Mouse (Mus musculus): ENCODE measurements around the gene Minos1. TPM values are rescaled to one million over a fixed set of nuclear protein-coding genes. Genes with fewer than 3 reads are reported as not detected.

The Minos1 gene
- polyA plus RNA-seq (2015; fragmentation: Nextera tagmentation; extraction: Ambion mirVana), result 470 and 478 TPM in 2 replicates

- peak; percentile 97 for ATAC-seq (ENCODE audit: low FRiP score, low TSS enrichment)
- Histone ChIP-seq H3K9ac (replicated peaks; ENCODE audit: low read length) (peak within 1 kb of the TSS; percentile 91), H3K36me3 (ENCODE audit: insufficient read depth, low read length) (no peaks in the 10 kb centered on the region), H3K27ac (ENCODE audit: low read length) (peak within 1 kb of the TSS; percentile 95), H3K9me3 (ENCODE audit: low read length) (no peaks in the 10 kb centered on the region), H3K4me1 (ENCODE audit: insufficient read depth, low read length) (peaks cover 19% of the 10 kb centered on the region), H3K27me3 (ENCODE audit: insufficient read depth, low read length) (no peaks in the 10 kb centered on the region), H3K4me2 (replicated peaks; ENCODE audit: low read depth, low read length) (peak within 1 kb of the TSS; percentile 78), H3K4me3 (ENCODE audit: low read length) (peak within 1 kb of the TSS; percentile 92)
- WGBS, result under 1% methylated on average over 61 of the region's 63 CpGs
Observed at GRCm38 (mm10) chr4:139130701-139131549, at the start of gene Minos1. Gene Minos1, minus strand, starts transcription at chr4:139131113.

GRCm38 (mm10) chr4:139179731-139180625 is 49.1 kb upstream of the Minos1 start:
- no peaks in the 10 kb centered on the region for H3K36me3 ChIP-seq (ENCODE audit: insufficient read depth, low read length)
- H3K27ac ChIP-seq (ENCODE audit: low read length), result no peak overlapping the region
- H3K27me3 ChIP-seq (ENCODE audit: insufficient read depth, low read length), result no peaks in the 10 kb centered on the region
- no peak overlapping the region for H3K4me3 ChIP-seq (ENCODE audit: low read length)
- 53% methylated on average over 17 of the region's 17 CpGs for WGBS
- H3K9me3 ChIP-seq (ENCODE audit: low read length), result 0 out of 2 replicates have a peak, but pooled peaks cover 5% of the 10 kb centered on the region
- no peak overlapping the region for H3K4me2 ChIP-seq (replicated peaks; ENCODE audit: low read depth, low read length)
- peak; percentile 32; the same call in 1 of the 2 replicates for ATAC-seq (ENCODE audit: low FRiP score, low TSS enrichment)
- H3K4me1 ChIP-seq (ENCODE audit: insufficient read depth, low read length), result peaks cover 13% of the 10 kb centered on the region
- no peak overlapping the region for H3K9ac ChIP-seq (replicated peaks; ENCODE audit: low read length)

GRCm38 (mm10) chr4:139179218-139179617 is 48.3 kb upstream of the Minos1 start:
- no peak for ATAC-seq (ENCODE audit: low FRiP score, low TSS enrichment)
- no peak overlapping the region for H3K4me2 ChIP-seq (replicated peaks; ENCODE audit: low read depth, low read length)
- 0 out of 2 replicates have a peak, but pooled peaks cover 5% of the 10 kb centered on the region for H3K9me3 ChIP-seq (ENCODE audit: low read length)
- 80% methylated on average over 2 of the region's 2 CpGs for WGBS
- peaks cover 20% of the 10 kb centered on the region for H3K4me1 ChIP-seq (ENCODE audit: insufficient read depth, low read length)
- H3K9ac ChIP-seq (replicated peaks; ENCODE audit: low read length), result no peak overlapping the region
- H3K36me3 ChIP-seq (ENCODE audit: insufficient read depth, low read length), result no peaks in the 10 kb centered on the region
- no peak overlapping the region for H3K4me3 ChIP-seq (ENCODE audit: low read length)
- no peak overlapping the region for H3K27ac ChIP-seq (ENCODE audit: low read length)
- H3K27me3 ChIP-seq (ENCODE audit: insufficient read depth, low read length), result no peaks in the 10 kb centered on the region

GRCm38 (mm10) chr4:139178377-139178776 is 47.5 kb upstream of the Minos1 start:
- Histone ChIP-seq H3K9ac (replicated peaks; ENCODE audit: low read length) (no peak overlapping the region), H3K4me2 (replicated peaks; ENCODE audit: low read depth, low read length) (no peak overlapping the region), H3K9me3 (ENCODE audit: low read length) (0 out of 2 replicates have a peak, but pooled peaks cover 5% of the 10 kb centered on the region), H3K27me3 (ENCODE audit: insufficient read depth, low read length) (no peaks in the 10 kb centered on the region), H3K27ac (ENCODE audit: low read length) (no peak overlapping the region), H3K4me3 (ENCODE audit: low read length) (no peak overlapping the region), H3K36me3 (ENCODE audit: insufficient read depth, low read length) (no peaks in the 10 kb centered on the region), H3K4me1 (ENCODE audit: insufficient read depth, low read length) (peaks cover 20% of the 10 kb centered on the region)
- no peak for ATAC-seq (ENCODE audit: low FRiP score, low TSS enrichment)
- 95% methylated on average over 11 of the region's 11 CpGs for WGBS

GRCm38 (mm10) chr4:139177921-139178320 is 47.0 kb upstream of the Minos1 start:
- WGBS, result 98% methylated on average over 3 of the region's 3 CpGs
- Histone ChIP-seq H3K9me3 (ENCODE audit: low read length) (0 out of 2 replicates have a peak, but pooled peaks cover 5% of the 10 kb centered on the region), H3K9ac (replicated peaks; ENCODE audit: low read length) (no peak overlapping the region), H3K36me3 (ENCODE audit: insufficient read depth, low read length) (no peaks in the 10 kb centered on the region), H3K4me3 (ENCODE audit: low read length) (no peak overlapping the region), H3K4me2 (replicated peaks; ENCODE audit: low read depth, low read length) (no peak overlapping the region), H3K27ac (ENCODE audit: low read length) (no peak overlapping the region), H3K4me1 (ENCODE audit: insufficient read depth, low read length) (peaks cover 20% of the 10 kb centered on the region), H3K27me3 (ENCODE audit: insufficient read depth, low read length) (no peaks in the 10 kb centered on the region)
- no peak for ATAC-seq (ENCODE audit: low FRiP score, low TSS enrichment)

- ATAC-seq (ENCODE audit: low FRiP score, low TSS enrichment), result no peak
- Histone ChIP-seq H3K27ac (ENCODE audit: low read length) (peak overlapping the region; percentile 68; the same call in 1 of the 2 replicates), H3K4me2 (replicated peaks; ENCODE audit: low read depth, low read length) (0 out of 2 replicates have a peak overlapping the region, but pooled peaks have one; percentile 6), H3K4me1 (ENCODE audit: insufficient read depth, low read length) (peaks cover 20% of the 10 kb centered on the region), H3K9me3 (ENCODE audit: low read length) (0 out of 2 replicates have a peak, but pooled peaks cover 5% of the 10 kb centered on the region), H3K9ac (replicated peaks; ENCODE audit: low read length) (no peak overlapping the region), H3K4me3 (ENCODE audit: low read length) (no peak overlapping the region), H3K36me3 (ENCODE audit: insufficient read depth, low read length) (no peaks in the 10 kb centered on the region), H3K27me3 (ENCODE audit: insufficient read depth, low read length) (no peaks in the 10 kb centered on the region)
- 48% methylated on average over 6 of the region's 6 CpGs for WGBS
Observed at GRCm38 (mm10) chr4:139176023-139176422, 45.1 kb upstream of the Minos1 start.

- 0 out of 2 replicates have a peak overlapping the region, but pooled peaks have one; percentile 23 for H3K4me2 ChIP-seq (replicated peaks; ENCODE audit: low read depth, low read length)
- no peak overlapping the region for H3K9ac ChIP-seq (replicated peaks; ENCODE audit: low read length)
- WGBS, result 40% methylated on average over 20 of the region's 20 CpGs
- H3K9me3 ChIP-seq (ENCODE audit: low read length), result 0 out of 2 replicates have a peak, but pooled peaks cover 5% of the 10 kb centered on the region
- H3K4me3 ChIP-seq (ENCODE audit: low read length), result no peak overlapping the region
- peak; percentile 59; the same call in 1 of the 2 replicates for ATAC-seq (ENCODE audit: low FRiP score, low TSS enrichment)
- H3K27ac ChIP-seq (ENCODE audit: low read length), result peak overlapping the region; percentile 68; the same call in 1 of the 2 replicates
- no peaks in the 10 kb centered on the region for H3K36me3 ChIP-seq (ENCODE audit: insufficient read depth, low read length)
- peaks cover 20% of the 10 kb centered on the region for H3K4me1 ChIP-seq (ENCODE audit: insufficient read depth, low read length)
- no peaks in the 10 kb centered on the region for H3K27me3 ChIP-seq (ENCODE audit: insufficient read depth, low read length)
Observed at GRCm38 (mm10) chr4:139175061-139175971, 44.4 kb upstream of the Minos1 start.

- Histone ChIP-seq H3K27me3 (ENCODE audit: insufficient read depth, low read length) (no peaks in the 10 kb centered on the region), H3K9ac (replicated peaks; ENCODE audit: low read length) (no peak overlapping the region), H3K4me2 (replicated peaks; ENCODE audit: low read depth, low read length) (no peak overlapping the region), H3K36me3 (ENCODE audit: insufficient read depth, low read length) (no peaks in the 10 kb centered on the region), H3K4me3 (ENCODE audit: low read length) (no peak overlapping the region), H3K27ac (ENCODE audit: low read length) (no peak overlapping the region), H3K4me1 (ENCODE audit: insufficient read depth, low read length) (peaks cover 5% of the 10 kb centered on the region), H3K9me3 (ENCODE audit: low read length) (no peaks in the 10 kb centered on the region)
- ATAC-seq (ENCODE audit: low FRiP score, low TSS enrichment), result no peak
- 78% methylated on average over 12 of the region's 12 CpGs for WGBS
Observed at GRCm38 (mm10) chr4:139169748-139170279, 38.9 kb upstream of the Minos1 start.
